Mouse (Mus musculus) heart, postnatal 0 days (tissue): Measurements from ENCODE around the gene Gtf2f2. TPM values are rescaled to one million over a fixed set of nuclear protein-coding genes. Genes with fewer than 3 reads are reported as not detected.

Source experiments
- ATAC-seq: fragments of 200-750 bp; cut with Nextera tagmentation; 2 replicates; pipeline ENCODE4 v1.8.0; 2017; ENCODE audit warnings: low read depth, moderate number of reproducible peaks, moderate library complexity; ENCODE audit not compliant: insufficient read depth
- DNase-seq: peaks from one replicate; pipeline ENCODE4 v3.0.0-alpha.2; 2016; ENCODE audit warnings: low spot score
- H3K27ac ChIP-seq: fragments of 300-500 bp; sonication (generic); 2 replicates; pipeline ENCODE4 v1.5.1; 2014; ENCODE audit warnings: low read depth, mild to moderate bottlenecking
- H3K27me3 ChIP-seq: fragments of 300-500 bp; sonication (generic); 2 replicates; pipeline ENCODE4 v1.6.1; 2014; ENCODE audit warnings: low read length, mixed read lengths; ENCODE audit not compliant: control insufficient read depth, insufficient read depth
- H3K36me3 ChIP-seq: fragments of 300-500 bp; sonication (generic); replicated peaks from 2 replicates; pipeline ENCODE4 v1.6.1; 2014; ENCODE audit warnings: low read length, mixed read lengths; ENCODE audit not compliant: control insufficient read depth, insufficient read depth
- H3K4me1 ChIP-seq: fragments of 300-500 bp; sonication (generic); 2 replicates; pipeline ENCODE4 v1.6.1; 2014; ENCODE audit warnings: antibody characterized with exemption; ENCODE audit not compliant: control insufficient read depth, insufficient read depth
- H3K4me2 ChIP-seq: fragments of 300-500 bp; sonication (generic); 2 replicates; pipeline ENCODE4 v1.6.1; 2014; ENCODE audit warnings: low read depth, mild to moderate bottlenecking, low read length, moderate library complexity
- H3K4me3 ChIP-seq: fragments of 300-500 bp; sonication (generic); 2 replicates; pipeline ENCODE4 v1.5.1; 2014; ENCODE audit warnings: low read depth, low read length
- H3K9ac ChIP-seq: fragments of 300-500 bp; sonication (generic); replicated peaks from 2 replicates; pipeline ENCODE4 v1.6.1; 2014; ENCODE audit warnings: low read depth, low read length, mixed read lengths
- H3K9me3 ChIP-seq: fragments of 300-500 bp; sonication (generic); replicated peaks from 2 replicates; pipeline ENCODE4 v1.6.1; 2016; ENCODE audit warnings: low read length; ENCODE audit not compliant: control insufficient read depth
- CTCF ChIP-seq: IDR thresholded peaks from 2 replicates; pipeline ENCODE4 v1.5.1; 2016; ENCODE audit warnings: antibody characterized with exemption, control low read depth, low read depth
- EP300 ChIP-seq: IDR thresholded peaks from 2 replicates; pipeline ENCODE4 v1.6.1; 2016; ENCODE audit warnings: antibody characterized with exemption, low read depth
- WGBS: fragments of 180-500 bp; shearing (Covaris S2); extraction: QIAGEN DNeasy Blood & Tissue Kit; methylation state at CpG from one replicate; pipeline ENCODE4 v1.1.7; 2014; 5-methylcytosine and 5-hydroxymethylcytosine counted together
- polyA plus RNA-seq: library from polyadenylated mRNA; unstranded; fragments of >200 nt; fragmentation: Nextera tagmentation; extraction: Ambion mirVana; gene quantifications from 2 replicates; pipeline ENCODE4 v1.2.1, GENCODE M21; 2015
- total RNA-seq: library from RNA; depleted of rRNA; stranded (reverse); fragments of >200 nt; gene quantifications from 2 replicates; pipeline ENCODE4 v1.2.3, GENCODE M21; 2014; ENCODE audit warnings: low replicate concordance

Gene Gtf2f2
- total and polyA plus RNA-seq, 2 experiments from 2014 or later: 6.4 to 25.7 TPM

DNA sequence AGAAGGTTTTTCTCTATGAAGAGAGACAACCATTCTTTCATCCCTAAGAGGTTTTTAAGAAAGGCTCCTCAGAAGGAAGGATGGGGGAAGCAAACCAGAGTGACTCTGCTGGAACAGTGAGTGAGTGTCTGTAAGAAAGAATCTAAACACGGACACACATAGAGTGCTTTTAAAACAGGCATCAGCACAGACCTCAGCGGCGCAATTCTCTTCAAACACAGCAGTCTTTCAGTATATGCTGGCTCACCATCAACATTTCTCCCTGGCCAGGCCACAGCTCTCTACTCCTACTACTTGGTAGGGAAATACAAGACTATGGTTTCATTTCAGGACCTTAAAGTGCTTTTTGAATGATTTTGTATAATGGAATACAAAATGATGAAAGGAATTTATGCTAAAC, 29.4 kb downstream of the Gtf2f2 start:
- no peak for TF ChIP-seq CTCF
- no peak overlapping the region for H3K4me3 ChIP-seq
- no peaks in the 10 kb centered on the region for H3K4me1 ChIP-seq
- H3K27ac ChIP-seq: no peak overlapping the region
- H3K36me3 ChIP-seq: no peaks in the 10 kb centered on the region
- no peak for ATAC-seq
- no peaks in the 10 kb centered on the region for H3K9me3 ChIP-seq
- 86% methylated on average over 3 of the region's 3 CpGs for WGBS
- H3K27me3 ChIP-seq: no peaks in the 10 kb centered on the region
- no peak overlapping the region for H3K9ac ChIP-seq
- DNase-seq: no peak
- no peak overlapping the region for H3K4me2 ChIP-seq

- H3K4me2 ChIP-seq: no peak overlapping the region
- no peak overlapping the region for H3K4me3 ChIP-seq
- WGBS: 32% methylated on average over 3 of the region's 3 CpGs
- no peak for TF ChIP-seq EP300
- no peak for TF ChIP-seq CTCF
- H3K27me3 ChIP-seq: no peaks in the 10 kb centered on the region
- no peak overlapping the region for H3K27ac ChIP-seq
- no peak overlapping the region for H3K9ac ChIP-seq
- no peak for ATAC-seq
- H3K4me1 ChIP-seq: no peaks in the 10 kb centered on the region
- no peak for DNase-seq
- no peaks in the 10 kb centered on the region for H3K9me3 ChIP-seq
- no peaks in the 10 kb centered on the region for H3K36me3 ChIP-seq
These were observed 34.6 kb downstream of the Gtf2f2 start for GRCm38 (mm10) chr14:75976107-75976506.

- 51% methylated on average over 5 of the region's 5 CpGs for WGBS
- no peak for TF ChIP-seq CTCF
- no peak for TF ChIP-seq EP300
- no peak overlapping the region for H3K27ac ChIP-seq
- H3K4me2 ChIP-seq: no peak overlapping the region
- no peaks in the 10 kb centered on the region for H3K36me3 ChIP-seq
- H3K9me3 ChIP-seq: no peaks in the 10 kb centered on the region
- ATAC-seq (no peak), DNase-seq (peak; percentile 16)
- H3K27me3 ChIP-seq: no peaks in the 10 kb centered on the region
- H3K4me1 ChIP-seq: no peaks in the 10 kb centered on the region
- no peak overlapping the region for H3K4me3 ChIP-seq
- H3K9ac ChIP-seq: no peak overlapping the region
These were observed 43.4 kb downstream of the Gtf2f2 start for GRCm38 (mm10) chr14:75967291-75967690.

GRCm38 (mm10) chr14:75964433-75964832, 46.2 kb downstream of the Gtf2f2 start:
- TF ChIP-seq EP300: no peak
- Histone ChIP-seq H3K4me3 (no peak overlapping the region), H3K9me3 (no peaks in the 10 kb centered on the region), H3K9ac (no peak overlapping the region), H3K27me3 (no peaks in the 10 kb centered on the region), H3K4me1 (no peaks in the 10 kb centered on the region), H3K4me2 (no peak overlapping the region), H3K36me3 (no peaks in the 10 kb centered on the region), H3K27ac (no peak overlapping the region)
- no peak for DNase-seq
- ATAC-seq: no peak
- WGBS: 96% methylated on average over 1 of the region's 1 CpGs

- H3K36me3 ChIP-seq: no peaks in the 10 kb centered on the region
- H3K4me1 ChIP-seq: no peaks in the 10 kb centered on the region
- H3K4me3 ChIP-seq: no peak overlapping the region
- no peak for TF ChIP-seq CTCF
- H3K27ac ChIP-seq: no peak overlapping the region
- H3K9ac ChIP-seq: no peak overlapping the region
- WGBS: 82% methylated on average over 5 of the region's 5 CpGs
- H3K4me2 ChIP-seq: no peak overlapping the region
- ATAC-seq (no peak), DNase-seq (no peak)
- H3K9me3 ChIP-seq: no peaks in the 10 kb centered on the region
- H3K27me3 ChIP-seq: no peaks in the 10 kb centered on the region
These were observed 46.7 kb downstream of the Gtf2f2 start for GRCm38 (mm10) chr14:75964000-75964399.

GRCm38 (mm10) chr14:75963215-75963614, 47.5 kb downstream of the Gtf2f2 start:
- H3K4me1 ChIP-seq: no peaks in the 10 kb centered on the region
- DNase-seq (no peak), ATAC-seq (no peak)
- WGBS: 66% methylated on average over 5 of the region's 5 CpGs
- H3K27me3 ChIP-seq: no peaks in the 10 kb centered on the region
- no peaks in the 10 kb centered on the region for H3K36me3 ChIP-seq
- TF ChIP-seq CTCF (no peak), EP300 (no peak)
- no peak overlapping the region for H3K9ac ChIP-seq
- H3K27ac ChIP-seq: no peak overlapping the region
- H3K4me3 ChIP-seq: no peak overlapping the region
- H3K4me2 ChIP-seq: no peak overlapping the region
- no peaks in the 10 kb centered on the region for H3K9me3 ChIP-seq
